Mouse (Mus musculus) cerebellum, adult 9-11 months (tissue): ENCODE measurements around the gene Mettl23.

Experiments used
- DNase-seq: peaks from one replicate; pipeline ENCODE4 v3.0.0; 2022

Gene Mettl23

GRCm38 (mm10) chr11:116843261-116844233 lies at the start of gene Mettl23, which contains the start of gene Jmjd6:
Gene Mettl23 (plus strand): TSS chr11:116843278.
Gene Jmjd6 (minus strand): TSS chr11:116843449.
- DNase-seq: peak; percentile 99

DNA sequence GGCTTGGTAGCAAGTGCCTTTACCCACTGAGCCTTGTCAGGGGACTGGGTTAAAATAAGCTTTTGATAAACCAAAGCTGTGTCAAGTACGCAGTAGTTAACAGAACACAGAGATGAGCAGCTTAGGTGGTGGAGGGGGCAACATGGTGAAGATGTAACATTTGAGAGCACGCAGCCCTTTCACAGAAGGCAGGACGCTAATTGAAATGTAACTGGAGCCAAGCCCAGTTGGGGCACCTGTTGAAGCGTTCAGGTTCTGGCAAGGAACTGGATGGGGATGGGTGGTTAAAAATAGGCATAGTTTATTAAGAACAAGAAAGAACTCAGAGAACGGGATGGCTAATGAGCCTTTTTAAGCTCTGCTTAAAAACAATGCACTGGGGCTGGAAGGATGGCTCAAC lies 43.7 kb upstream of the Mettl23 start:
- DNase-seq: no peak

DNA sequence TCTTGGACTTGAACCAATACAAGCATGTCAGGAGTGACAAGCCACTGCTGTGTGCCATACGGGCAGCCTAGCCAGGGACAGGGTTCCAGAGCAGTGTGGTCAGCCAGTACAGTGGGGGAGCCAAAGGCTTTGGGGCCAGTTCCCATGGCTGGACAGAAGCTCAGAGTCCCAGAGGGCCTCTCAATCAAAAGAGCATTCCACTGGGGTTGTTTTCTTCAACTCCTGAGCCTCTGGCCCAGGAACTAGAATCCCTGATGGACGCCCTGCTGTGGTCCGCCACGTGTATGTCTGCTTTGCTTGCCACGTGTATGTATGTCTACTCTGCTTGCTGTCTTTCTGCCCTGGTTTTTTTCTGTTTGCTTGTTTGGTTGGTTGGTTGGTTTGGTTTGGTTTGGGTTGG lies 42.0 kb upstream of the Mettl23 start:
- no peak for DNase-seq

DNA sequence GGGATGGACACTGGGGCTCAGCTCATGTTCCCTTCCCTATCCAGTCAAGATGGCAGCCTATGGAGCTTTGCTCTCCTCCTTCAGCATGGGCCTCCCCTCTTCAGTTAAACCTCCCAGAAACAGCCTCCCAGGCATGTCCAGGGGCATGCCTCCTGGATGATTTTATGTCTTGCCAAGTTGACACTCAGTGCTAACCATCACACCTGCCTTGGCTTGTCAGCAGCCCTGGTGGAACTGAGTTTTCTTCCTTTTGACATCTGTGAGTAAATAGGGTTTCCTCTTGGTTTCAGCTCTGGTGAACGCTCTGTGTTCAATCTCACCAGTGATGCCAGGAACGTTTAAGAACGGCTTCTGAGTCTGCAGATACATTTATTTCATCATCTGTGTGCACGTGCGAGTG lies 40.4 kb upstream of the Mettl23 start:
- DNase-seq: no peak

DNA sequence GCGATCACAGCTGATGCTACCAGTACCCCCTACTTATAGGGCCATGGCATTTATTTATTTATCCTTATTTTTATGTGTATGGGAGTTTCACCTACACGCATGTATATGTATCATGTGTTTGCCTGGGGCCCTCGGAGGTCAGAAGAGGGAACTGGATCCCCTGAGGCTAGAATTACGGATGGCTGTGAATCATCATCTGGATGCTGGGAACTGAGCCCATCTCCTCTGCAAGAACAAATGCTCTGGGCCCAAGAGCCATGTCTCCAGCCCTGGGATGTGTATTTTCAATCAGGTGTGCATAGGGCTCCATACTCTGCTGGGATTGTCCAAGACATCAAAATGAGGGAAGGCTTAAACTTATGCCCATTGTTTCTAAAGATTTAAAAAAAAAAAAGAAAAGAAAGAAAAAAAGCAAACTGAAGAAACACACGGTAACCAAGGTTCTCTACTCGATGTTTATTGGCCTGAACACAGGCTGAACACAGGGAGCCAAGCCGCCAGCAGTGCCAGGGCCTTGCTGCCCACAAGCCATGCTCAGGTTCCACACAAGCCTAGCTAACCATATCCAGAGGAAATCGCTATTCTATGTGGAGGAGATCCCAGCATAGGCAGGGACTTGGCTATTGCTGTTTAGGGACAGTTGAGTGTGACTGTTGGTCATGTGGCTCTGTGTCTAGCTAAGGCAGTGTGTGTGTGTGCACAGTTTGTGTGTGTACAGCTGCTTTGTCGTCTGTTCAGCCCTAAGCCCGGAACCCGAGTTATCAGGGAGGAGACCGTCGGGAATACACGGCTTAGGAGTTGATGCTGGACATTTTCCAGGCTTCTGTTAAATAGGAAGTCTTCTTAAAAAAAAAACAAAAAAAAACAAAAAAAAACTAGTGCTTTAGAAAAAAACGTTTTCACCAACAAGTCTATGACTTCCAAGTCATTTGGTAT lies 36.7 kb upstream of the Mettl23 start:
- DNase-seq: peak; percentile 14

DNA sequence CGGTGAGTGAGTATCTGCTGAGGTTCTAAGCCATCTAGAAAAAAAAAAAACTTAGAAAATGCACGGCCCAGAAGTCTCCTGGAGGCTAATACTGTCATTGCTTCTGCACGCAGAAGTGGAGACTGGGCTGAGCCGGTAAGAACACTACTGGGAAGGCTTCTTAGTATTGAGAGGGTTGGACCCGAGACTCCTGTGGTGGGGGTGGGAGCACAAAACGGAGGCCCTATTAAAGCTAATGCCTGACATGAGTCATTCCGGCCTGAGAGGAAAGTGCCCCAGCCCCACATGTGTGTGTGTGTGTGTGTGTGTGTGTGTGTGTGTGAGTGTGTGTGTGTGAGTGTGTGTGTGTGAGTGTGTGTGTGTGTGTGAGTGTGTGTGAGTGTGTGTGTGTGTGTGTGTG lies 36.0 kb upstream of the Mettl23 start:
- peak; percentile 16 for DNase-seq

- DNase-seq: peak; percentile 10
These were observed 35.6 kb upstream of the Mettl23 start for GRCm38 (mm10) chr11:116807526-116807925.

- peak; percentile 85 for DNase-seq
These were observed 35.0 kb upstream of the Mettl23 start for GRCm38 (mm10) chr11:116807938-116808606.

DNA sequence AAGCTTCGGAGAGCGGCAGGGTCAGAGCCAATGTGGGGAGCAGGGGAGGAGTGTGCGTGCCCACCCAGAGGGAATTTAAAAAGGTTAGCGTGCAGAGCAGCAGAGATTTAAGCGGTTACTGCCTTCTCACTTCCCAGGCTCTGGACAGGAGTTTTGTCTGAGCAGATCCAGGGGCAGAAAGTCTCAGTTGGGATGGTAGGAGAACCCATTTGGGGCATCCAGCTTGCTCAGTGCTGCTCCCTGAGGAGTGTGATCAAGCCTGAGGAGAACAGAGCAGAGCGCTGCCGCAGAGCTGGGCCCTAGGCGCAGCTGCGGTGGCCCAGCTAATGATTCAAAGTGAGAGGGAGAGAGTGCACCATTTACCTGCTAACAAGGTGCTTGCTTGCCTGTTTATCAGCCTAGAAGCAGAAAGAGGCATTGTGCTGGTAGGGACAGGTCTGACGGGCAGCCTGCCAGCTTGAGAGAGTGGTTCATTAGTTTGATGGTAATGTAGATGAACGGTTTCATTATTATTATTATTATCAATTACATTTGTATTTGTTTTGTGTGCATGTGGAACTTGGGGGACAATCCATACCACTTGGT lies 34.2 kb upstream of the Mettl23 start:
- no peak for DNase-seq

DNA sequence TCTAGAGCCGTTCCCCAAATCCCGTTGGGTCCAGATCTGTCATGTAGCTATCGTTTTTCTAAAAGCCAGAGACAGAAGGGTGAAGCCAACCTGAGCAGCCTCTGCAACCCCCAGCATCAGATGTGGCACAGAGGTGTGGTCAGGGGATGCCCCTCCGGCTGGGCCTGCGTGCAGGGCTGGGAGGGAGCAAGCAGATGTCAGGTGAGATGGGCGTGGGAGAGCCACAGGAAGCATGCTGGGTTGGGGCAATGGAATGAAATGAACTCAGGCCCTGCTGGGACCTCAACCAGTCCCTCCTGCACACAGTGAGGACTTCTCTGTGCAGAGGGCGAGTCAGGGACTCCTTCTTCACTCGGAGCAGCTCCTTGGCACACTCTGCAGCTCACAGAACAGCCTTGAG lies 33.6 kb upstream of the Mettl23 start:
- peak; percentile 39 for DNase-seq

- peak; percentile 53 for DNase-seq
These were observed 32.5 kb upstream of the Mettl23 start for GRCm38 (mm10) chr11:116810528-116810927.

GRCm38 (mm10) chr11:116810983-116811901 lies 31.8 kb upstream of the Mettl23 start:
- DNase-seq: peak; percentile 89

DNA sequence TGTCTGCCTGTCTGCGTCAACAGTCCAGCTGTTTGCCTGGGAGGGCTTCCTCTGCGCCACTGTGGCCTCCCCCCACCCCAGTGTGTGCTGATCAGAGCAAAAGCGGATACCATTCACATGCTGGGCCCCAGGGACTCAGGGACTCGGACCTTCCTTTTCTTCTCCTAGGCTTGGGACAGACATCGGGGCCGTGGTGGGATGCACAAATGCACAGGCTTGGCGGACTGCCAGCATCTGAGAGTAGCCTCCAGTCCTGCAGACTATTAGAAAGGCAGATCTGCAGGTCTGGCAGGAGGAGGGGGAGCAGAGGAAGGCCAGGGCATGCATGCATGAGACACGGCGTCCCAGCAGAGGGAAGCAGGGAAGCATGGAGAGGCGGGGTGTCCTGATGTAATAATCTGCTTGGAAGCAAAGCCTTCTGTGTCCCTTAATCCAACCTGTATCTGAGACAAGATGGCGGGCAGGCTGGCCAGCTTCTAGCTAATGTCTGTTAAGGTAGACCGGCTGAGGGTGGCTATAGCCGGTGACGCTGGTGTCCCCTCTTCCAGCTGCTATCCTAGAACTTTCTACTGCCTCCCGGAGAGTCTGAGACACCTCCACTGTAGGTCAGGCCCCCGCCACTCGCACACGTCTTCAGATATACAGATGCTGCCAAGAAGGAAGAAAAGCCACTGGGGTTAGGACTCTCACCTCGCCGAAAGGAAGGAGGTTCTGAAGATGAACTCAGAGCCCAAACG lies 30.1 kb upstream of the Mettl23 start:
- DNase-seq: peak; percentile 61

GRCm38 (mm10) chr11:116813610-116814009 lies 29.5 kb upstream of the Mettl23 start:
- DNase-seq: no peak

GRCm38 (mm10) chr11:116814076-116814883 lies 28.8 kb upstream of the Mettl23 start:
- peak; percentile 31 for DNase-seq

- DNase-seq: peak; percentile 19
These were observed 28.1 kb upstream of the Mettl23 start for GRCm38 (mm10) chr11:116814884-116815415.

DNA sequence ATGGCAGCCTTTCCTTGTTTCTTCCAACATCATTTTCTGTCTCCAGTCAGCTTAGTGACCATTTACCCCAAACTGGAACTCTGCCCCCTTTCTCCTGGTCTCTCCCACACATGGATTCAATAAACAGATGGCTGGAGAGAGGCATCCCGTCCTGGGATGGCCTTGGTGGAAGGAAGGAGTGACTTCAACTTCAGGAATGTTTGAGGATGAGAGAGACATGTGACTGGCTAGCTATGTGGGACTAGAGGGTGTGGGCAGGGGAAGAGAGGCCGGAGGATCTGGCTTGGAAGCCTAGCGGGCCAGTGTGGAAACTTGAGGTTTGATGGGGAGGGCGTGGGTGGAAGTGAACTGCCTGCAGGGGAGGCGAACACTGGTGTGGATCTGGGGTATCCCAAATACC lies 26.3 kb upstream of the Mettl23 start:
- DNase-seq: peak; percentile 16

DNA sequence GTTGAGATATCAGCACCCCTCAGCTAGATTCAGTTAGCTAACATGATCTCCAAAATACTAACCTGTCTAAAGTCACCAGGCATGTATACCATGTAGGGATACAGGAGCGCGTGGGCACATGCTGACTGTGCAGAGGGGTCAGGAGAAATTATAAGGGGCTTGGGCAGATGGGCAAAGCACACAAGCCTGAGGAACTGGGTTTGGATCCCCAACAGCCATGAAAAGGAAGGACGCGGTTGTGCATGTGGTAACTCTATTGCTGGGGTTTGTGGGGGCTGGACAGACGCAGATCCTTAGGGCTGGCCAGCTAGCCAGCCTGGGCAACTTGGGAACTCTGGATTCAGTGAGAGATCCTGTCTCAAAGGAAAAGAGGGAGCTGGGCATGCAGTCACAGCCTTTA lies 25.5 kb upstream of the Mettl23 start:
- peak; percentile 7 for DNase-seq

- peak; percentile 59 for DNase-seq
These were observed 24.4 kb upstream of the Mettl23 start for GRCm38 (mm10) chr11:116818722-116819121.
